Mouse (Mus musculus) embryonic facial prominence, embryonic 11.5 days (tissue): Measurements from ENCODE around the gene Auts2. TPM values are rescaled to one million over a fixed set of nuclear protein-coding genes. Genes with fewer than 3 reads are reported as not detected.

ENCODE experiments used
- ATAC-seq: fragments of 200-750 bp; cut with Nextera tagmentation; replicated peaks from 2 replicates; pipeline ENCODE4 v1.8.0; 2017; ENCODE audit warnings: low read depth; ENCODE audit not compliant: insufficient number of reproducible peaks, low FRiP score, low TSS enrichment
- DNase-seq: peaks from one replicate; pipeline ENCODE4 v3.0.0-alpha.2; 2015; ENCODE audit warnings: low spot score
- H3K27ac ChIP-seq: fragments of 300-500 bp; sonication (generic); replicated peaks from 2 replicates; pipeline ENCODE4 v1.5.1; 2014; ENCODE audit warnings: mild to moderate bottlenecking, low read depth, low read length, control low read depth
- H3K27me3 ChIP-seq: fragments of 300-500 bp; sonication (generic); 2 replicates; pipeline ENCODE4 v1.6.1; 2014; ENCODE audit warnings: mild to moderate bottlenecking, low read length, moderate library complexity, mixed read lengths; ENCODE audit not compliant: control insufficient read depth, insufficient read depth
- H3K36me3 ChIP-seq: fragments of 300-500 bp; sonication (generic); replicated peaks from 2 replicates; pipeline ENCODE4 v1.6.1; 2014; ENCODE audit warnings: low read depth, mild to moderate bottlenecking, low read length, moderate library complexity, mixed read lengths; ENCODE audit not compliant: control insufficient read depth, insufficient read depth
- H3K4me1 ChIP-seq: fragments of 300-500 bp; sonication (generic); 2 replicates; pipeline ENCODE4 v1.6.1; 2014; ENCODE audit warnings: low read length, mixed read lengths; ENCODE audit not compliant: control insufficient read depth, insufficient read depth
- H3K4me2 ChIP-seq: fragments of 300-500 bp; sonication (generic); 2 replicates; pipeline ENCODE4 v1.6.1; 2014; ENCODE audit warnings: low read depth, mild to moderate bottlenecking, control low read depth, low read length, moderate library complexity
- H3K4me3 ChIP-seq: fragments of 300-500 bp; sonication (generic); 2 replicates; pipeline ENCODE4 v1.5.1; 2014; ENCODE audit warnings: low read depth, low read length, control low read depth
- H3K9ac ChIP-seq: fragments of 300-500 bp; sonication (generic); replicated peaks from 2 replicates; pipeline ENCODE4 v1.6.1; 2014; ENCODE audit warnings: mild to moderate bottlenecking, control low read depth, low read length
- H3K9me3 ChIP-seq: fragments of 300-500 bp; sonication (generic); replicated peaks from 2 replicates; pipeline ENCODE4 v1.6.1; 2016; ENCODE audit warnings: mild to moderate bottlenecking, low read length, inconsistent platforms, mixed read lengths; ENCODE audit not compliant: control insufficient read depth
- WGBS: fragments of 180-500 bp; shearing (Covaris S2); extraction: QIAGEN DNeasy Blood & Tissue Kit; methylation state at CpG from one replicate; pipeline ENCODE4 v1.1.7; 2014; 5-methylcytosine and 5-hydroxymethylcytosine counted together
- polyA plus RNA-seq: library from polyadenylated mRNA; unstranded; fragments of >200 nt; fragmentation: Nextera tagmentation; extraction: Ambion mirVana; gene quantifications from 2 replicates; pipeline ENCODE4 v1.2.1, GENCODE M21; 2014

Gene Auts2
- polyA plus RNA-seq, 1 experiment from 2014 or later = 30.5 TPM

DNA sequence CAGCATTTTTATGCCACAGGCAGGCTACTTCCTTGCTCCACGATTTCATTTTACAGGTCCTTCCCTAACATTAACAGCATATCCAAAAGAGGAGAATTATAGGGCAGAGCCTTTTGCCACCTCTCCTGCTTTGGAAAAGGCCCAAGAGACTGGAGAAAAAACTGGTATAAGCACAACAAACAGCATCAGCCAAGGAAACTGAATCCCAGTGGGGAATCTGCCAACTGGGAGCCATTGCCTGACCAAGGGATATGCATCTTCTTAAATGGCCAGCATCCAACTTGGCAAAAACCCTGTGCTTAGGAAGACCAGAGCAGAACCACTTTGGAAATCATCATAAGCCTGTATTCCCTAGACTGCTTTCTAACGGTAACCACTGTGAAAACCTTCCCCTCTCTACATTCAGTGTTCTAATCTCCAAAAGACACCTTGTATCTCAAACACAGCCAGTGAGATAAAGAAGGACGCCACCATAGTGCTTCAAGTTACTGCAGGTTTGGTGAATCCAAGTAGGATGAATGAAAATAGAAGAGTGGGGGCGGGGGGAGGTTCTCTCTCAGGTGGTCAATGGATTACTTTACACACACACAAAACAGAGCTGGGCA is 169.6 kb downstream of the Auts2 start:
- H3K4me2 ChIP-seq = no peak overlapping the region
- no peak for DNase-seq
- H3K9me3 ChIP-seq = no peaks in the 10 kb centered on the region
- H3K9ac ChIP-seq = no peak overlapping the region
- H3K27me3 ChIP-seq = no peaks in the 10 kb centered on the region
- H3K4me3 ChIP-seq = no peak overlapping the region
- no peaks in the 10 kb centered on the region for H3K4me1 ChIP-seq
- 74% methylated on average over 4 of the region's 4 CpGs for WGBS
- ATAC-seq = no peak
- no peak overlapping the region for H3K27ac ChIP-seq
- no peaks in the 10 kb centered on the region for H3K36me3 ChIP-seq

DNA sequence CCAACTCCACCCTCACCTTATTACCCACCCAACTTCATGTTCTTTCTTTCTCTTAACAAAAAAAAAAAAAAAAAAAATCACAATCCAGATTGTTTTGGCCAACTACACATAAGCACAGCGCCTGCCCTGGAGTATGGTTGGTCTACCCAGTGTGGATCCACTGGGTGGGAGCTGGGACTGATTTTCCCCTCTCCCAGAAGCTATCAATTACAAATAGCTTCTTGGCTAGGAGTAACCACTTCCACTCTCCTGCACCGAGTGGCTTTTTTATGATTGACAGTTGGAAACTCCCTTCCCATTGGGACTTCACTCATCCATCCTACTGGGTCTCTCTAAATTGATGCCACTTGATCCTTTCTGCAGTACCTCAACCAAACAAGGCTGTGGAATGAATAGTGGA is 170.5 kb downstream of the Auts2 start:
- WGBS = 53% methylated on average over 2 of the region's 2 CpGs
- Histone ChIP-seq H3K9me3 (no peaks in the 10 kb centered on the region), H3K27me3 (no peaks in the 10 kb centered on the region)

DNA sequence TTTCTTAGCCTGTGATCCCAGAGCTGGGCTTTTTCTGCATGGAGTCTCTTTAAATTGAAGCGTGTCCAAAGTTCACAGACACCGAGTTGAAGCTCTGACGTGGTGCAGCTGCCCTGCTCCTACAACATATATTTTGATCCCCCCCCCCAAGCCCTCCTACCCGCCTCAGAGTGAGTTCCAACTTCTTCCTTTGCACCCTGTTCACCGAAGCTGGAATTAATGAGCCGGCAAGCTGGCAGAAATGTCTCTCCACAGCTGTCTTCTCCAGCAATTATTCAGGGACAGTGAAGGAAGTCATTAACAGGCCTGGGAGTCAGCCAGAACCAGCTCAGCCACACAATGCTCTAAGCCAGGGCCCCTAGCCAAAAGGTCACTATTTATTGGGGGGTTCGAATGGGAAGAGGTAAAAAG is 174.5 kb downstream of the Auts2 start:
- Histone ChIP-seq H3K27me3 (no peaks in the 10 kb centered on the region), H3K4me2 (no peak overlapping the region), H3K4me3 (no peak overlapping the region), H3K36me3 (no peaks in the 10 kb centered on the region), H3K4me1 (no peaks in the 10 kb centered on the region), H3K9me3 (no peaks in the 10 kb centered on the region), H3K27ac (no peak overlapping the region), H3K9ac (no peak overlapping the region)
- ATAC-seq = no peak
- WGBS = 18% methylated on average over 7 of the region's 7 CpGs
- DNase-seq = peak; percentile 17

More for the DNA sequence above, 170.5 kb downstream of the Auts2 start:
- DNase-seq (no peak), ATAC-seq (peak; percentile 70; the same call in 1 of the 2 replicates)
- Histone ChIP-seq H3K4me3 (no peak overlapping the region), H3K36me3 (no peaks in the 10 kb centered on the region), H3K4me2 (no peak overlapping the region), H3K4me1 (no peaks in the 10 kb centered on the region), H3K9ac (no peak overlapping the region), H3K27ac (no peak overlapping the region)

DNA sequence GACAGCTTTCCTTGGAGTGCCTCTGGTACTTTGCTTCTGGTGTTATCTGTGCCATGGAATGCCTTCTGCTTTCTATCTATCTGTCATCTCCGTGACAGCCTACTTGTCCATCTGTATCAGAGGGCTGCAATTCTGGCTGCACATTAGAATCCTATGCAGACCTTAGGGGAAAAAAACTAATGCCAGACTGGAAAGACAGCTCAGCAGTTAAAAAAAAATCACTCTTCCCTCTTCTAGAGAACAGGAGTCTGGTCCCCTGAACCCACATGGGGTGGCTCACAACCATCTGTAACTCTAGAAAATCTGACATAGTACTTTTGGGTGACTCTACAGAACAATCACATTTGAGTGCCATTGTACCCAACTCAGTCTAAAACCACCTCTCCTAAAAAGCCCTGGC is 181.9 kb downstream of the Auts2 start:
- H3K9ac ChIP-seq = no peak overlapping the region
- WGBS = 71% methylated on average over 1 of the region's 1 CpGs
- ATAC-seq (no peak), DNase-seq (no peak)
- no peaks in the 10 kb centered on the region for H3K9me3 ChIP-seq
- H3K4me1 ChIP-seq = no peaks in the 10 kb centered on the region
- no peaks in the 10 kb centered on the region for H3K36me3 ChIP-seq
- no peak overlapping the region for H3K27ac ChIP-seq
- H3K27me3 ChIP-seq = no peaks in the 10 kb centered on the region
- H3K4me2 ChIP-seq = no peak overlapping the region
- no peak overlapping the region for H3K4me3 ChIP-seq

DNA sequence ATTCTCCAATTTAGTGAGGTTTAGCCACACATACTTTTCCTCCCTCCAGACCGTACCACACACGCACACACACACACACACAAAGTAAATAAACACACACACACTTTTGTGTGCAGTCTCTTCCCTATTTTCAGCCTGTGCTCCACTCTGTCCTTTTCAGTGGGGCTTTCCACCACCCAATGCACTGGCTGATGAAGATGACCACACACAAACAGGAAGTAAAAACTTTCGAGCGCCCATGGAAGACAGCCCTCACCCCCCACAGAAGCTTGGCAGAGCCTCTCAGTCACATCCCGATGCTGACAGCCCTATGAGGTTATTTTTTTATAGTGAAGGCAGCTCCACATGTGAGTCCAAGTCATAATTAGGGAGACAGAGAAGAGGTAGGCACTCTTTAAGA is 185.4 kb downstream of the Auts2 start:
- 73% methylated on average over 5 of the region's 5 CpGs for WGBS
- DNase-seq = no peak

GRCm38 (mm10) chr5:132355935-132356334 is 187.2 kb downstream of the Auts2 start:
- no peak overlapping the region for H3K4me2 ChIP-seq
- no peaks in the 10 kb centered on the region for H3K27me3 ChIP-seq
- no peaks in the 10 kb centered on the region for H3K9me3 ChIP-seq
- DNase-seq (no peak), ATAC-seq (no peak)
- no peak overlapping the region for H3K4me3 ChIP-seq
- no peaks in the 10 kb centered on the region for H3K4me1 ChIP-seq
- H3K9ac ChIP-seq = no peak overlapping the region
- no peaks in the 10 kb centered on the region for H3K36me3 ChIP-seq
- 86% methylated on average over 7 of the region's 7 CpGs for WGBS
- no peak overlapping the region for H3K27ac ChIP-seq

More for the DNA sequence above, 185.4 kb downstream of the Auts2 start:
- no peak overlapping the region for H3K4me2 ChIP-seq
- H3K4me3 ChIP-seq = no peak overlapping the region
- H3K4me1 ChIP-seq = no peaks in the 10 kb centered on the region
- no peaks in the 10 kb centered on the region for H3K9me3 ChIP-seq
- no peak overlapping the region for H3K9ac ChIP-seq
- no peaks in the 10 kb centered on the region for H3K27me3 ChIP-seq
- H3K36me3 ChIP-seq = no peaks in the 10 kb centered on the region
- no peak overlapping the region for H3K27ac ChIP-seq
- ATAC-seq = no peak

GRCm38 (mm10) chr5:132352437-132352836 is 190.7 kb downstream of the Auts2 start:
- no peak overlapping the region for H3K4me2 ChIP-seq
- H3K36me3 ChIP-seq = no peaks in the 10 kb centered on the region
- H3K9me3 ChIP-seq = no peaks in the 10 kb centered on the region
- no peak for DNase-seq
- H3K4me3 ChIP-seq = no peak overlapping the region
- no peak overlapping the region for H3K9ac ChIP-seq
- no peak overlapping the region for H3K27ac ChIP-seq
- ATAC-seq = no peak
- H3K4me1 ChIP-seq = no peaks in the 10 kb centered on the region
- WGBS = 54% methylated on average over 1 of the region's 1 CpGs
- H3K27me3 ChIP-seq = no peaks in the 10 kb centered on the region

- Histone ChIP-seq H3K4me2 (no peak overlapping the region), H3K9me3 (no peaks in the 10 kb centered on the region), H3K27ac (no peak overlapping the region), H3K4me1 (no peaks in the 10 kb centered on the region), H3K27me3 (no peaks in the 10 kb centered on the region), H3K4me3 (no peak overlapping the region), H3K9ac (no peak overlapping the region), H3K36me3 (no peaks in the 10 kb centered on the region)
- ATAC-seq (no peak), DNase-seq (no peak)
These were observed 192.0 kb downstream of the Auts2 start for GRCm38 (mm10) chr5:132351139-132351538.
